Comparison of ENCODE assay signal across 22 mouse cellular contexts in genomic region chr17:75768654-75769053, GRCm38 (mm10).
A peak's percentile ranks its signal among the peaks of the same experiment; 100 is the strongest.
DNase-seq lines count a peak whose midpoint lies in the region; ATAC-seq and TF ChIP-seq lines count a peak whose summit lies in the region.
"Had no signal": no experiment of that assay in that cellular context is flagged by ENCODE, and none has a peak within 500 bp of the region (broad histone marks: within the 10 kb centered on the region; RNA-seq: fewer than 3 reads in every experiment).

No protein-coding gene starts in this region.

- no peak overlapping the region for H3K27ac ChIP-seq in intestine, postnatal 0 days (ENCODE audit: low read depth, low read length)
- no peak overlapping the region for H3K27ac ChIP-seq in intestine, embryonic 16.5 days (ENCODE audit: low read length)
- H3K27ac ChIP-seq in lung, postnatal 0 days (ENCODE audit: low read length) = no peak overlapping the region
- no peak overlapping the region for H3K27ac ChIP-seq in MEL (ENCODE audit: control insufficient read depth, low read depth, low read length)
- no peak overlapping the region for H3K27ac ChIP-seq in stomach, postnatal 0 days (replicated peaks)
- H3K27ac ChIP-seq: embryonic facial prominence, embryonic 15.5 days; heart, embryonic 13.5 days; kidney, postnatal 0 days; limb, embryonic 15.5 days; midbrain, embryonic 13.5 days had no signal

- peak; percentile 23 for TF ChIP-seq CTCF in intestine, postnatal 0 days (IDR thresholded peaks at IDR 0.05; ENCODE audit: low read depth)
- peak; percentile 17; the same call in 1 of the 2 replicates for TF ChIP-seq CTCF in lung, postnatal 0 days (IDR thresholded peaks at IDR 0.05)
- peak in 2 of 3 experiments; percentile 5 to 40; a peak in 2 of 6 replicates for TF ChIP-seq CTCF in MEL (IDR thresholded peaks at IDR 0.05 in 2 of 3, conservative IDR thresholded peaks at IDR 0.05 in 1 of 3; ENCODE audit: control insufficient read depth in 1 of 3, insufficient read depth in 1 of 3, low read depth in 2 of 3, low read length in 3 of 3, poor library complexity in 1 of 3, severe bottlenecking in 1 of 3)
- TF ChIP-seq CTCF in stomach, postnatal 0 days (IDR thresholded peaks at IDR 0.05; ENCODE audit: low read depth) = peak; percentile 20; the same call in 1 of the 2 replicates

- no peak for TF ChIP-seq RAD21 in MEL (IDR thresholded peaks at IDR 0.05; ENCODE audit: low read depth, low read length)

- no peak for ATAC-seq in intestine, postnatal 0 days
- no peak for ATAC-seq in intestine, embryonic 16.5 days
- ATAC-seq in lung, postnatal 0 days = no peak
- no peak for ATAC-seq in stomach, postnatal 0 days (ENCODE audit: low FRiP score, low TSS enrichment)
- ATAC-seq: forebrain, embryonic 16.5 days; hindbrain, embryonic 16.5 days; midbrain, embryonic 13.5 days had no signal

- H3K9ac ChIP-seq in intestine, postnatal 0 days (ENCODE audit: low read depth, low read length) = no peak overlapping the region
- no peak overlapping the region for H3K9ac ChIP-seq in intestine, embryonic 16.5 days (ENCODE audit: low read depth, low read length)
- no peak overlapping the region for H3K9ac ChIP-seq in lung, postnatal 0 days (replicated peaks; ENCODE audit: low read depth)
- no peak overlapping the region for H3K9ac ChIP-seq in MEL (ENCODE audit: control insufficient read depth, low read depth, low read length, poor library complexity, severe bottlenecking)
- H3K9ac ChIP-seq in stomach, postnatal 0 days (ENCODE audit: low read length) = no peak overlapping the region
- H3K9ac ChIP-seq: embryonic facial prominence, embryonic 15.5 days; heart, embryonic 13.5 days; limb, embryonic 15.5 days; midbrain, embryonic 13.5 days had no signal

- no peak for DNase-seq in lung, postnatal 0 days (ENCODE audit: low spot score)
- DNase-seq in lung, postnatal 10 days = no peak
- no peak for DNase-seq in MEL (ENCODE audit: low read depth, low spot score)
- no peak for DNase-seq in stomach, postnatal 0 days (ENCODE audit: low spot score)
- no peak for DNase-seq in right cerebral cortex, postnatal 10 days (ENCODE audit: low spot score in 2 of 2)
- DNase-seq: adrenal gland, adult 2 months; cerebellum, adult 11 months; cerebellum, postnatal 36 days; heart, postnatal 4 days; kidney, adult 18-20 months; layer of hippocampus, postnatal 36 days; right cerebral cortex, postnatal 25 days had no signal

- H3K4me1 ChIP-seq in intestine, postnatal 0 days (replicated peaks; ENCODE audit: control insufficient read depth, insufficient read depth, low read length) = no peaks in the 10 kb centered on the region
- H3K4me1 ChIP-seq in intestine, embryonic 16.5 days (ENCODE audit: control insufficient read depth, insufficient read depth, low read length) = no peaks in the 10 kb centered on the region
- H3K4me1 ChIP-seq in lung, postnatal 0 days (ENCODE audit: insufficient read depth, low read depth, low read length) = no peaks in the 10 kb centered on the region
- H3K4me1 ChIP-seq in MEL (ENCODE audit: control insufficient read depth in 1 of 2, insufficient read depth in 2 of 2, low read length in 2 of 2) = no peaks in the 10 kb centered on the region
- H3K4me1 ChIP-seq in stomach, postnatal 0 days (replicated peaks; ENCODE audit: control insufficient read depth, insufficient read depth) = no peaks in the 10 kb centered on the region
- H3K4me1 ChIP-seq: embryonic facial prominence, embryonic 15.5 days; heart, embryonic 13.5 days; limb, embryonic 15.5 days; midbrain, embryonic 13.5 days had no signal

- H3K4me2 ChIP-seq in intestine, postnatal 0 days (replicated peaks; ENCODE audit: low read depth) = no peak overlapping the region
- no peak overlapping the region for H3K4me2 ChIP-seq in intestine, embryonic 16.5 days (ENCODE audit: low read depth, low read length)
- H3K4me2 ChIP-seq in lung, postnatal 0 days (replicated peaks; ENCODE audit: low read depth, low read length) = no peak overlapping the region
- no peak overlapping the region for H3K4me2 ChIP-seq in stomach, postnatal 0 days (replicated peaks; ENCODE audit: low read depth)
- H3K4me2 ChIP-seq: embryonic facial prominence, embryonic 15.5 days; heart, embryonic 13.5 days; limb, embryonic 15.5 days; midbrain, embryonic 13.5 days had no signal

- no peaks in the 10 kb centered on the region for H3K36me3 ChIP-seq in intestine, postnatal 0 days (ENCODE audit: control insufficient read depth, insufficient read depth)
- H3K36me3 ChIP-seq in intestine, embryonic 16.5 days (ENCODE audit: control insufficient read depth, insufficient read depth, low read length) = no peaks in the 10 kb centered on the region
- H3K36me3 ChIP-seq in lung, postnatal 0 days (ENCODE audit: insufficient read depth, low read length) = no peaks in the 10 kb centered on the region
- H3K36me3 ChIP-seq in MEL (ENCODE audit: control insufficient read depth in 1 of 2, insufficient read depth in 2 of 2, low read length in 2 of 2) = no peaks in the 10 kb centered on the region
- H3K36me3 ChIP-seq in stomach, postnatal 0 days (ENCODE audit: control insufficient read depth, insufficient read depth, low read length) = no peaks in the 10 kb centered on the region
- H3K36me3 ChIP-seq: embryonic facial prominence, embryonic 15.5 days; G1E; heart, embryonic 13.5 days; limb, embryonic 15.5 days; midbrain, embryonic 13.5 days had no signal

- H3K27me3 ChIP-seq in intestine, postnatal 0 days (replicated peaks; ENCODE audit: control insufficient read depth, insufficient read depth, low read length) = no peaks in the 10 kb centered on the region
- H3K27me3 ChIP-seq in intestine, embryonic 16.5 days (replicated peaks; ENCODE audit: control insufficient read depth, insufficient read depth, low read length) = no peaks in the 10 kb centered on the region
- no peaks in the 10 kb centered on the region for H3K27me3 ChIP-seq in lung, postnatal 0 days (replicated peaks; ENCODE audit: insufficient read depth, low read length)
- H3K27me3 ChIP-seq in MEL (ENCODE audit: control insufficient read depth in 1 of 2, insufficient read depth in 2 of 2, low read length in 2 of 2) = no peaks in the 10 kb centered on the region
- H3K27me3 ChIP-seq in stomach, postnatal 0 days (ENCODE audit: control insufficient read depth, insufficient read depth, low read length) = no peaks in the 10 kb centered on the region
- H3K27me3 ChIP-seq: embryonic facial prominence, embryonic 15.5 days; heart, embryonic 13.5 days; limb, embryonic 15.5 days; midbrain, embryonic 13.5 days had no signal

- no peak overlapping the region for H3K4me3 ChIP-seq in intestine, postnatal 0 days (ENCODE audit: low read depth, low read length)
- H3K4me3 ChIP-seq in intestine, embryonic 16.5 days (ENCODE audit: low read length) = no peak overlapping the region
- no peak overlapping the region for H3K4me3 ChIP-seq in lung, postnatal 0 days (ENCODE audit: low read depth, low read length)
- no peak overlapping the region for H3K4me3 ChIP-seq in MEL (ENCODE audit: control insufficient read depth in 1 of 2, insufficient read depth in 1 of 2, low read depth in 2 of 2, low read length in 2 of 2)
- no peak overlapping the region for H3K4me3 ChIP-seq in stomach, postnatal 0 days (ENCODE audit: low read depth, low read length)
- H3K4me3 ChIP-seq: embryonic facial prominence, embryonic 15.5 days; heart, embryonic 13.5 days; limb, embryonic 15.5 days; midbrain, embryonic 13.5 days had no signal

- TF ChIP-seq EP300 in lung, postnatal 0 days (IDR thresholded peaks at IDR 0.05) = no peak
- TF ChIP-seq EP300 in MEL (IDR thresholded peaks at IDR 0.05; ENCODE audit: low read depth in 1 of 2, low read length in 2 of 2) = no peak
- TF ChIP-seq EP300 in stomach, postnatal 0 days (optimal IDR thresholded peaks at IDR 0.05) = no peak

- H3K9me3 ChIP-seq in intestine, postnatal 0 days (ENCODE audit: control insufficient read depth) = no peaks in the 10 kb centered on the region
- H3K9me3 ChIP-seq in intestine, embryonic 16.5 days (ENCODE audit: control insufficient read depth, low read length) = peaks cover 3% of the 10 kb centered on the region; the same call in 1 of the 2 replicates
- H3K9me3 ChIP-seq in lung, postnatal 0 days (ENCODE audit: low read length) = no peaks in the 10 kb centered on the region
- H3K9me3 ChIP-seq in MEL (replicated peaks; ENCODE audit: insufficient read depth, low read length) = no peaks in the 10 kb centered on the region
- H3K9me3 ChIP-seq in stomach, postnatal 0 days (ENCODE audit: control insufficient read depth, low read length) = no peaks in the 10 kb centered on the region
- H3K9me3 ChIP-seq: embryonic facial prominence, embryonic 15.5 days; heart, embryonic 13.5 days; limb, embryonic 15.5 days; midbrain, embryonic 13.5 days had no signal

- no peak for TF ChIP-seq POLR2A in MEL (IDR thresholded peaks at IDR 0.05; ENCODE audit: control insufficient read depth in 1 of 2, insufficient read depth in 1 of 2, low read depth in 1 of 2, low read length in 2 of 2, poor library complexity in 1 of 2)

- H3K79me2 ChIP-seq in MEL (ENCODE audit: control insufficient read depth, insufficient read depth, low read length, poor library complexity) = no peaks in the 10 kb centered on the region

- 82% methylated on average over 6 of the region's 6 CpGs for WGBS in intestine, postnatal 0 days
- 86% methylated on average over 6 of the region's 6 CpGs for WGBS in intestine, embryonic 16.5 days
- WGBS in lung, postnatal 0 days = 78% methylated on average over 6 of the region's 6 CpGs
- 81% methylated on average over 6 of the region's 6 CpGs for WGBS in stomach, postnatal 0 days

TF ChIP-seq in MEL, 35 proteins besides CTCF, POLR2A, EP300 and RAD21:
- TF ChIP-seq MYC (IDR thresholded peaks at IDR 0.05; ENCODE audit: low read depth, low read length) (no peak), JUND (IDR thresholded peaks at IDR 0.05; ENCODE audit: low read depth, low read length) (no peak), SIN3A (IDR thresholded peaks at IDR 0.05; ENCODE audit: low read length) (no peak), HCFC1 (IDR thresholded peaks at IDR 0.05; ENCODE audit: low read depth, low read length) (no peak), ZC3H11A (IDR thresholded peaks at IDR 0.05; ENCODE audit: low read depth, low read length) (no peak), GATA1 (IDR thresholded peaks at IDR 0.05; ENCODE audit: low read depth, low read length) (no peak), ELF1 (IDR thresholded peaks at IDR 0.05; ENCODE audit: low read depth, low read length) (no peak), ETS1 (IDR thresholded peaks at IDR 0.05; ENCODE audit: low read depth, low read length) (no peak)
